Mouse (Mus musculus) T-helper 2 cell (primary cell): ENCODE results near the gene Pgc.

Source experiments
- in situ Hi-C: fragments of 300-600 bp; cut with MboI, MseI; formaldehyde crosslinking; loops from one replicate; pipeline ENCODE4 v1.15.1; 2025; ENCODE audit warnings: high pct_unique_total_duplicates

The Pgc gene

GRCm38 (mm10) chr17:47783445-47784223, 57.0 kb downstream of the Pgc start:
- in situ Hi-C loops: no loop called here
